Mouse (Mus musculus): ENCODE data around the gene Krt79. TPM values are rescaled to one million over a fixed set of nuclear protein-coding genes. Genes with fewer than 3 reads are reported as not detected.

Krt79 gene
- polyA plus RNA-seq, 1 experiment from 2014 or later, result 0.12 TPM

GRCm38 (mm10) chr15:101925041-101925440 lies 15.1 kb downstream of the Krt79 start:
- DNase-seq (ENCODE audit: low spot score), result no peak
- no peaks in the 10 kb centered on the region for H3K9me3 ChIP-seq (ENCODE audit: control insufficient read depth, low read length)
- H3K4me3 ChIP-seq (ENCODE audit: low read depth, low read length), result no peak overlapping the region
- no peak for ATAC-seq (replicated peaks; ENCODE audit: low FRiP score)
- no peak overlapping the region for H3K4me2 ChIP-seq (ENCODE audit: low read depth, low read length, severe bottlenecking)
- H3K27me3 ChIP-seq (ENCODE audit: control insufficient read depth, insufficient read depth, low read length), result peaks cover 3% of the 10 kb centered on the region; the same call in 1 of the 2 replicates
- no peak overlapping the region for H3K9ac ChIP-seq (ENCODE audit: low read length)
- H3K36me3 ChIP-seq (ENCODE audit: control insufficient read depth, insufficient read depth, low read length), result no peaks in the 10 kb centered on the region
- H3K4me1 ChIP-seq (replicated peaks; ENCODE audit: control insufficient read depth, insufficient read depth, low read length), result peaks cover 7% of the 10 kb centered on the region; the same call in 1 of the 2 replicates
- WGBS, result 79% methylated on average over 1 of the region's 1 CpGs
- no peak overlapping the region for H3K27ac ChIP-seq (ENCODE audit: low read depth, low read length)

GRCm38 (mm10) chr15:101924635-101925034 lies 15.5 kb downstream of the Krt79 start, which contains the start of gene Krt4:
Gene Krt4 (minus strand): TSS chr15:101924735.
- DNase-seq (ENCODE audit: low spot score) (no peak), ATAC-seq (replicated peaks; ENCODE audit: low FRiP score) (no peak)
- Histone ChIP-seq H3K4me3 (ENCODE audit: low read depth, low read length) (no peak within 1 kb of the TSS), H3K4me2 (ENCODE audit: low read depth, low read length, severe bottlenecking) (no peak within 1 kb of the TSS), H3K9me3 (ENCODE audit: control insufficient read depth, low read length) (no peaks in the 10 kb centered on the region), H3K27me3 (ENCODE audit: control insufficient read depth, insufficient read depth, low read length) (no peaks in the 10 kb centered on the region; the same call in 1 of the 2 replicates), H3K9ac (ENCODE audit: low read length) (no peak within 1 kb of the TSS), H3K36me3 (ENCODE audit: control insufficient read depth, insufficient read depth, low read length) (no peaks in the 10 kb centered on the region), H3K4me1 (replicated peaks; ENCODE audit: control insufficient read depth, insufficient read depth, low read length) (peaks cover 4% of the 10 kb centered on the region; the same call in 1 of the 2 replicates), H3K27ac (ENCODE audit: low read depth, low read length) (no peak within 1 kb of the TSS)
- WGBS, result 82% methylated on average over 11 of the region's 11 CpGs

- Histone ChIP-seq H3K9ac (ENCODE audit: low read length) (no peak overlapping the region), H3K36me3 (ENCODE audit: control insufficient read depth, insufficient read depth, low read length) (no peaks in the 10 kb centered on the region), H3K27me3 (ENCODE audit: control insufficient read depth, insufficient read depth, low read length) (no peaks in the 10 kb centered on the region), H3K4me2 (ENCODE audit: low read depth, low read length, severe bottlenecking) (no peak overlapping the region), H3K9me3 (ENCODE audit: control insufficient read depth, low read length) (no peaks in the 10 kb centered on the region), H3K4me1 (replicated peaks; ENCODE audit: control insufficient read depth, insufficient read depth, low read length) (no peaks in the 10 kb centered on the region), H3K4me3 (ENCODE audit: low read depth, low read length) (no peak overlapping the region), H3K27ac (ENCODE audit: low read depth, low read length) (no peak overlapping the region)
- ATAC-seq (replicated peaks; ENCODE audit: low FRiP score), result no peak
- 87% methylated on average over 2 of the region's 2 CpGs for WGBS
- DNase-seq (ENCODE audit: low spot score), result no peak
Observed at GRCm38 (mm10) chr15:101922296-101922695, 17.8 kb downstream of the Krt79 start.

- Histone ChIP-seq H3K36me3 (ENCODE audit: control insufficient read depth, insufficient read depth, low read length) (no peaks in the 10 kb centered on the region), H3K9me3 (ENCODE audit: control insufficient read depth, low read length) (no peaks in the 10 kb centered on the region), H3K27me3 (ENCODE audit: control insufficient read depth, insufficient read depth, low read length) (no peaks in the 10 kb centered on the region), H3K9ac (ENCODE audit: low read length) (no peak overlapping the region), H3K4me1 (replicated peaks; ENCODE audit: control insufficient read depth, insufficient read depth, low read length) (no peaks in the 10 kb centered on the region), H3K4me2 (ENCODE audit: low read depth, low read length, severe bottlenecking) (no peak overlapping the region), H3K27ac (ENCODE audit: low read depth, low read length) (no peak overlapping the region), H3K4me3 (ENCODE audit: low read depth, low read length) (no peak overlapping the region)
- ATAC-seq (replicated peaks; ENCODE audit: low FRiP score) (no peak), DNase-seq (ENCODE audit: low spot score) (no peak)
- 70% methylated on average over 2 of the region's 2 CpGs for WGBS
Observed at GRCm38 (mm10) chr15:101916072-101916471, 24.1 kb downstream of the Krt79 start.

- Histone ChIP-seq H3K27me3 (ENCODE audit: control insufficient read depth, insufficient read depth, low read length) (no peaks in the 10 kb centered on the region), H3K36me3 (ENCODE audit: control insufficient read depth, insufficient read depth, low read length) (no peaks in the 10 kb centered on the region), H3K27ac (ENCODE audit: low read depth, low read length) (no peak overlapping the region), H3K4me2 (ENCODE audit: low read depth, low read length, severe bottlenecking) (no peak overlapping the region), H3K4me3 (ENCODE audit: low read depth, low read length) (no peak overlapping the region), H3K9me3 (ENCODE audit: control insufficient read depth, low read length) (no peaks in the 10 kb centered on the region), H3K9ac (ENCODE audit: low read length) (no peak overlapping the region), H3K4me1 (replicated peaks; ENCODE audit: control insufficient read depth, insufficient read depth, low read length) (no peaks in the 10 kb centered on the region)
- ATAC-seq (replicated peaks; ENCODE audit: low FRiP score) (no peak), DNase-seq (ENCODE audit: low spot score) (no peak)
- 86% methylated on average over 5 of the region's 5 CpGs for WGBS
Observed at GRCm38 (mm10) chr15:101904849-101905248, 35.3 kb downstream of the Krt79 start.

GRCm38 (mm10) chr15:101902171-101903149 lies 37.7 kb downstream of the Krt79 start:
- Histone ChIP-seq H3K4me2 (ENCODE audit: low read depth, low read length, severe bottlenecking) (no peak overlapping the region), H3K9me3 (ENCODE audit: control insufficient read depth, low read length) (no peaks in the 10 kb centered on the region), H3K9ac (ENCODE audit: low read length) (no peak overlapping the region), H3K4me1 (replicated peaks; ENCODE audit: control insufficient read depth, insufficient read depth, low read length) (no peaks in the 10 kb centered on the region), H3K27me3 (ENCODE audit: control insufficient read depth, insufficient read depth, low read length) (no peaks in the 10 kb centered on the region), H3K4me3 (ENCODE audit: low read depth, low read length) (no peak overlapping the region), H3K36me3 (ENCODE audit: control insufficient read depth, insufficient read depth, low read length) (no peaks in the 10 kb centered on the region), H3K27ac (ENCODE audit: low read depth, low read length) (no peak overlapping the region)
- whole genome bisulfite sequencing, result 68% methylated on average over 12 of the region's 12 CpGs
- no peak for DNase-seq (ENCODE audit: low spot score)
- ATAC-seq (replicated peaks; ENCODE audit: low FRiP score), result no peak

GRCm38 (mm10) chr15:101895216-101895615 lies 44.9 kb downstream of the Krt79 start:
- no peaks in the 10 kb centered on the region for H3K36me3 ChIP-seq (ENCODE audit: control insufficient read depth, insufficient read depth, low read length)
- H3K9ac ChIP-seq (ENCODE audit: low read length), result no peak overlapping the region
- 93% methylated on average over 4 of the region's 4 CpGs for WGBS
- ATAC-seq (replicated peaks; ENCODE audit: low FRiP score), result no peak
- H3K4me1 ChIP-seq (replicated peaks; ENCODE audit: control insufficient read depth, insufficient read depth, low read length), result no peaks in the 10 kb centered on the region
- no peak for DNase-seq (ENCODE audit: low spot score)
- H3K27me3 ChIP-seq (ENCODE audit: control insufficient read depth, insufficient read depth, low read length), result no peaks in the 10 kb centered on the region
- H3K4me3 ChIP-seq (ENCODE audit: low read depth, low read length), result no peak overlapping the region
- H3K9me3 ChIP-seq (ENCODE audit: control insufficient read depth, low read length), result no peaks in the 10 kb centered on the region
- H3K27ac ChIP-seq (ENCODE audit: low read depth, low read length), result no peak overlapping the region
- H3K4me2 ChIP-seq (ENCODE audit: low read depth, low read length, severe bottlenecking), result no peak overlapping the region

- no peaks in the 10 kb centered on the region for H3K27me3 ChIP-seq (ENCODE audit: control insufficient read depth, insufficient read depth, low read length)
- ATAC-seq (replicated peaks; ENCODE audit: low FRiP score), result no peak
- H3K36me3 ChIP-seq (ENCODE audit: control insufficient read depth, insufficient read depth, low read length), result no peaks in the 10 kb centered on the region
- no peak within 1 kb of the TSS for H3K4me2 ChIP-seq (ENCODE audit: low read depth, low read length, severe bottlenecking)
- no peak within 1 kb of the TSS for H3K9ac ChIP-seq (ENCODE audit: low read length)
- WGBS, result 55% methylated on average over 4 of the region's 4 CpGs
- no peaks in the 10 kb centered on the region for H3K9me3 ChIP-seq (ENCODE audit: control insufficient read depth, low read length)
- H3K4me3 ChIP-seq (ENCODE audit: low read depth, low read length), result no peak within 1 kb of the TSS
- H3K4me1 ChIP-seq (replicated peaks; ENCODE audit: control insufficient read depth, insufficient read depth, low read length), result no peaks in the 10 kb centered on the region
- no peak for DNase-seq (ENCODE audit: low spot score)
- H3K27ac ChIP-seq (ENCODE audit: low read depth, low read length), result no peak within 1 kb of the TSS
Observed at GRCm38 (mm10) chr15:101892820-101893219, 47.3 kb downstream of the Krt79 start, which contains the start of gene Krt76. Gene Krt76 (minus strand): TSS chr15:101892920.
